Mouse (Mus musculus): Measurements from ENCODE around the gene Gch1.
"Not testable (repeated sequence)": the region's sequence is repeated elsewhere in the genome, so short reads cannot be mapped to it uniquely, and the experiment has no call there.

The Gch1 gene

GRCm38 (mm10) chr14:47165117-47165516 is 24.1 kb downstream of the Gch1 start:
- no peak for DNase-seq (ENCODE audit: low read depth, low spot score)

DNA sequence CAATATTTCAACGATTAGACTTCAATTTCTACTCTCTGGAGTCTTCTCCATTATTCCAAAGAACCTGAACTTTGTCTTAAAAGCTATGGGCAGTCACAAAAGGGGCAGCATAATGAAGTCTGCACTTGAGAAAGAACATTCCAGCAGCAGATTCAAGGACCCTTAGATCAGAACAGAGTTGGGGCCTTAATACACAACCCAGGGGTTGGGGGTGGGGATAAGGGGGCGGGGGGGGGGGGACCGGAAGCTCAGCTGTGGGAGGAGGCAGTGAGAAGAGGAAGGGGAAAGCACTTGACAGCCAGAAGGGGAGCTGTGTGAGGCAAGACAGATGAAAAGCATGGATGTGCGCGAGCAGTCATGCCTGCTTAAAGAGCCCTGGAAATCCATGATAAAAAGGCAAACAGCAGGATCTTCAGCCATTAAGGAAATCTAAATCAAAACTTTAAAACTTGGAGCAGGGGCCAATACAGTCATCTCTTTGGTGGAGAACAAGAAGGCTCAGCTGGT is 27.2 kb downstream of the Gch1 start:
- no peak for DNase-seq (ENCODE audit: low read depth, low spot score)

- DNase-seq (ENCODE audit: low read depth, low spot score), result no peak
Observed at GRCm38 (mm10) chr14:47160051-47160640, 29.1 kb downstream of the Gch1 start.

DNA sequence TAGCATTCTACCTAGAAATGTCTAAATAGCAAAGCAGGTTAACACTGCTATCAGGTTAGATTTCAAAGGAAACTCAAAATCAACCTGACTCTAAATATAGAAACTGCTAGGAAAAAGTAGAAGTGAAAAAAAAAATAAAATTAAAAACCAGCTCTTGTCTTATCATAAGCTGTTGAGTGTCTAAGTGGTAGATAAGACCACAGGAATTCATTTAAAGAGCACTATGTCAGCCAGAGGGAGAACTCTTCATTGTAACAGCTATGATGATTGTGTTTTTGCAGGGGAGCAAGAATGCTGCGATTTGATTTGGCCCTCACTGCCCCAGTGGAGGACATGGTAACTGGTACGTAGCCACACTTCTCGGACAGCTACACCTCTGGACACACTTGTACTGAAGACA is 34.9 kb downstream of the Gch1 start:
- DNase-seq (ENCODE audit: low read depth, low spot score), result no peak

DNA sequence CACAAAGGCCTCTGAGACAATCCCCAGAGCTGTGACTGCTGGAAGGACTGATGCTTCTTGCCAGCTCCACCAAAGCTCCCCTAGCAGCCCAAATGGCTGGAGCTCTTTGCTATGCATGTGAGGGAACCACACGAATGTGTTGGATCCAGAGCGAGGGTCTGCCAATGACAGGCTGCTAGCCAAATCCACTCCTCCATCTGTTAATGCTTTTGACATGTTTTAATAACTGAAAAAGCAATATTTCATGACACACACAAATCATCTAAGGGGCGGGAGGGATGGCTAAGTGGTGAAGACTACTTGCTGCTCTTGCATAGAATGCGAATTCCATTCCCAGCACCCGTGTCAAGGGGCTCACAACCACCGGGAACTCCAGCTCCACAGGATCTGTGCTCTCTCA is 37.9 kb downstream of the Gch1 start:
- no peak for DNase-seq (ENCODE audit: low read depth, low spot score)

- no peak for DNase-seq (ENCODE audit: low read depth, low spot score)
Observed at GRCm38 (mm10) chr14:47144326-47144725, 44.9 kb downstream of the Gch1 start.

GRCm38 (mm10) chr14:47138853-47139252 is 50.4 kb downstream of the Gch1 start:
- DNase-seq (ENCODE audit: low read depth, low spot score), result no peak

GRCm38 (mm10) chr14:47136637-47137036 is 52.6 kb downstream of the Gch1 start:
- no peak for DNase-seq (ENCODE audit: low read depth, low spot score)

DNA sequence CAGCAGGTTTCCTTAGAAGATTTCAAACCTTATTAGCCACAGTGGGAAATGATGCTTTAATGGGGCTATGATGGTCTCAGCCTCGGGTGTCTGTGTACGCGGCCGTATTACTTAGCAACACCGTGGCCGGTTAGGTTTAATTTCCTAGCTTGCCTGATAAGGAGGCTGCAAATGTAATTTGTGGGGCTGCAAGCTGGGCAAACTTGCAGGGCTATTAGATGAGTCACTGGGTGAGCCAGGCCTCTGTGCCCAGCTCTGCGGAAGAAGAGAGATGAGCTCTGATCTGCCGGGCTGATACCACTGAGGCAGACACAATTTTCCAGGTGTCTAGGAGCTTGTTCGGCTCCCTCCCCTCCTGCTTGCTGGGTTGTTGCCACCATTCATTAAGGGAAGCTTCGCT is 55.3 kb downstream of the Gch1 start:
- DNase-seq (ENCODE audit: low read depth, low spot score), result no peak

DNA sequence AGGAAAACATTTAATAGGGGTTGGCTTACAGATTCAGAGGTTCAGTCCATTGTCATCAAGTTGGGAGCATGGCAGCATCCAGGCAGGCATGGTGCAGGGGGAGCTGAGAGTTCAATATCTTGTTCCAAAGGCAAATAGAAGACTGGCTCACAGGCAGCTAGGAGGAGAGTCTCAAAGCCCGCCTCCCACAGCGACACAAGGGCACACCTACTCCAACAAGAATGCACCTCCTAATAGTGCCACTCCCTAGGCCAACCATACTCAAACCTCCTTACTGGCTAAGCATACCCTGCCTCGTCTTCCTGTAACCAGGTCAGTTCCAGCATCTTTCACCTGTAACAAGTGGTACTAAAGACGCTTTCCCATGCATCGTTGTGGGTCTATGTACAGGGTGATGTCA is 61.2 kb downstream of the Gch1 start:
- DNase-seq (ENCODE audit: low read depth, low spot score), result no peak

DNA sequence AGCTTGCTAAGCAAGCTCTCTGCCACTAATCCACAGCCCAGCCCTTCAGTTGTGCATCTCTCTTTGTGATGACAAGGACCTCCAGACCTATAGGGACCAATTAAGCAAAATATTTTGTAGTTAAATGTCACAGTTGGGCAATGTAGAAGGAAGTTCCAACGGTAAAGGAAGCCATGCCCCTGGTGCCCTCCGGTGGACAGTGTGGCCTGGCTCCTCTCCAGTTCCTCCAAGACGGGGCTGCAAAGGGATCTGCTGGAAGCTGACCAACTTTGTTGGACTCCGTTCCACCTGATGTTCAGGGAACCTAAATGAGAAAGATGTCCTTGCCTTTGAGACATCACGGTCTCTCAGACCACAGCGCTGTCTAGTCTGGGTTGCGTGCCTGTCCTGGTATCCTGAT is 71.7 kb downstream of the Gch1 start:
- DNase-seq (ENCODE audit: low read depth, low spot score), result no peak

GRCm38 (mm10) chr14:47116062-47116762 is 73.0 kb downstream of the Gch1 start:
- no peak for DNase-seq (ENCODE audit: low read depth, low spot score)

- no peak for DNase-seq (ENCODE audit: low read depth, low spot score)
Observed at GRCm38 (mm10) chr14:47115154-47115553, 74.1 kb downstream of the Gch1 start.

- no peak for DNase-seq (ENCODE audit: low read depth, low spot score)
Observed at GRCm38 (mm10) chr14:47111341-47111740, 77.9 kb downstream of the Gch1 start.

- DNase-seq (ENCODE audit: low read depth, low spot score), result not testable (repeated sequence)
Observed at GRCm38 (mm10) chr14:47110391-47110790, 78.8 kb downstream of the Gch1 start.

GRCm38 (mm10) chr14:47107461-47107860 is 81.8 kb downstream of the Gch1 start:
- no peak for DNase-seq (ENCODE audit: low read depth, low spot score)

GRCm38 (mm10) chr14:47105755-47106154 is 83.5 kb downstream of the Gch1 start:
- DNase-seq (ENCODE audit: low read depth, low spot score), result no peak

DNA sequence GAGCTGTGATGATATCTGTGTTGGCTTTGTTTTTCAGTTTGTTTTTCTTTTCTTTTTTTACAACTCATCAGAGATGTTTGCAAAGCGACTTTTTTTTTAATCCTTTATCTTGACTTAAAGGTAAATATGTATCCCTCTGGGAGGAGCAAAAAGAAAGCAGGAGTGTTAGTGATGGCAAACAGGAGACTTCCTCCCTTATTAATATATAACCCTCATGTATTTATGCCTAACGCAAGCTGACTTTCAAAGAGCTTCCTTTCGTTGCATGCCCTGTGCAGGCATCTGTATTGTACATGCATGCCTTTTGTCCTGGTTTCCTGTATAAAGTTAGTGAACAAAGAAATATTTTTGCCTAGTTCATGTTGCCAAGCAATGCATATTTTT is 84.0 kb downstream of the Gch1 start:
- DNase-seq (ENCODE audit: low read depth, low spot score), result no peak

GRCm38 (mm10) chr14:47104246-47105173 is 84.7 kb downstream of the Gch1 start:
- DNase-seq (ENCODE audit: low read depth, low spot score), result no peak

All from retina, adult 2 months (tissue).